Mouse (Mus musculus) intestine, embryonic 16.5 days (tissue): ENCODE measurements around the gene Hist3h2a. TPM values are rescaled to one million over a fixed set of nuclear protein-coding genes. Genes with fewer than 3 reads are reported as not detected.

Experiments
- ATAC-seq: fragments of 200-750 bp; cut with Nextera tagmentation; 2 replicates; pipeline ENCODE4 v1.8.0; 2017; ENCODE audit warnings: moderate TSS enrichment, moderate library complexity
- H3K27ac ChIP-seq: fragments of 300-500 bp; sonication (generic); 2 replicates; pipeline ENCODE4 v1.5.1; 2014; ENCODE audit warnings: mild to moderate bottlenecking, low read length
- H3K27me3 ChIP-seq: fragments of 300-500 bp; sonication (generic); replicated peaks from 2 replicates; pipeline ENCODE4 v1.6.1; 2014; ENCODE audit warnings: low read length, control low read depth, mixed read lengths; ENCODE audit not compliant: control insufficient read depth, insufficient read depth
- H3K36me3 ChIP-seq: fragments of 300-500 bp; sonication (generic); 2 replicates; pipeline ENCODE4 v1.6.1; 2014; ENCODE audit warnings: low read length, control low read depth; ENCODE audit not compliant: control insufficient read depth, insufficient read depth
- H3K4me1 ChIP-seq: fragments of 300-500 bp; sonication (generic); 2 replicates; pipeline ENCODE4 v1.6.1; 2014; ENCODE audit warnings: low read length, control low read depth, mixed read lengths; ENCODE audit not compliant: control insufficient read depth, insufficient read depth
- H3K4me2 ChIP-seq: fragments of 300-500 bp; sonication (generic); 2 replicates; pipeline ENCODE4 v1.6.1; 2014; ENCODE audit warnings: low read depth, low read length, control low read depth
- H3K4me3 ChIP-seq: fragments of 300-500 bp; sonication (generic); 2 replicates; pipeline ENCODE4 v1.5.1; 2014; ENCODE audit warnings: mild to moderate bottlenecking, low read length
- H3K9ac ChIP-seq: fragments of 300-500 bp; sonication (generic); 2 replicates; pipeline ENCODE4 v1.6.1; 2014; ENCODE audit warnings: low read depth, low read length
- H3K9me3 ChIP-seq: fragments of 300-500 bp; sonication (generic); 2 replicates; pipeline ENCODE4 v1.6.1; 2016; ENCODE audit warnings: low read length, control low read depth; ENCODE audit not compliant: control insufficient read depth
- WGBS: fragments of 180-500 bp; shearing (Covaris S2); extraction: QIAGEN DNeasy Blood & Tissue Kit; methylation state at CpG from one replicate; pipeline ENCODE4 v1.1.7; 2014; 5-methylcytosine and 5-hydroxymethylcytosine counted together
- microRNA-seq: library from miRNA; unstranded; fragments of <30 nt; microRNA quantifications from one replicate; pipeline ENCODE4, GENCODE M21; 2016
- polyA plus RNA-seq: library from polyadenylated mRNA; unstranded; fragments of >200 nt; fragmentation: Nextera tagmentation; extraction: Ambion mirVana; gene quantifications from 2 replicates; pipeline ENCODE4 v1.2.1, GENCODE M21; 2015

The Hist3h2a gene
- polyA plus RNA-seq, 1 experiment from 2014 or later, result 31.6 TPM

DNA sequence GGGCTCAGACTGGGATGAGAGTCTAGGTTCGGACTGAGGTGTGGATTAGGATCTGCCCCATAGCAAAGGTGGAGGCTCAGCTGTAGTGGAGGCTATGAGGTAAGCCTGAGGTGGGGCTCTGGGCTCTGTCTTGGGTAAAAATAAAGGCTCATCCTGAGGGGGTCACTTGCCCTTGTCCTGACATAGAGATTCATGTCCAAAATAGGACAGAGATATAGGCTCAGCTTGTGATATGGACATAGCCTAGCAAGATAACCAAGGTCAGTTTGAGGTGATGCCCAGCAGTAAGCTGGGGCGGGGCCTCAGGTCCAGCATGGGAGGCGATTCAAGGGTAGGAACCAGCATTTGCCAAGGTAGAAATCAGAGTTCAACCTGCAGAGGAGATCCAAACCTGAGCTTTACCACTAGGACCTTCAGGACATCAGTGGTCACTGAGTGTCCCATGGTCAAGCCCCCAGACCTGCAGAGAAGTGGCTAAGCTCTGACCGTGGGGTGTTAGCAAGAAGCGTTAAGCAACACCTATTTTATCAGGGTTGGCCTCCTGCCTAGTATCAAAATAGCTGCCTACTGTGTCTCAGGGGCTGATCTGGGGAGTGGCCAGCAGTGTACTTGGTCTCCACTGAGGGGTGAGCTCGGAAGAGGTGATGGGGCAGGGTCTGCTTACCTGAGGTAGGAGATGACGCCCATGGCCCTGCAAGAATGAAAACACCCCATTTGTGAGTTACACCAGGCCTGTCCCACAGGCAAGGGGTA is 48.0 kb downstream of the Hist3h2a start:
- no peaks in the 10 kb centered on the region for H3K27me3 ChIP-seq
- no peak for ATAC-seq
- no peak overlapping the region for H3K4me3 ChIP-seq
- no peak overlapping the region for H3K27ac ChIP-seq
- H3K36me3 ChIP-seq, result no peaks in the 10 kb centered on the region
- H3K4me2 ChIP-seq, result no peak overlapping the region
- H3K4me1 ChIP-seq, result no peaks in the 10 kb centered on the region; the same call in 1 of the 2 replicates
- WGBS, result 75% methylated on average over 7 of the region's 7 CpGs
- H3K9me3 ChIP-seq, result no peaks in the 10 kb centered on the region
- H3K9ac ChIP-seq, result no peak overlapping the region

Small RNA genes within 50 kb of the gene (microRNA-seq; reads per million reads assigned to microRNA genes)
- not detected for gene Gm44313

Other genes with a start within 250 kb of the Hist3h2a start
- not detected in 2 replicates for gene Olfr318, start 230.7 kb upstream of the Hist3h2a start, polyA plus RNA-seq
- gene Olfr317, start 215.5 kb upstream of the Hist3h2a start, polyA plus RNA-seq, result not detected in 2 replicates
- not detected in 2 replicates for gene Olfr316, start 202.0 kb upstream of the Hist3h2a start, polyA plus RNA-seq
- gene Olfr315, start 181.5 kb upstream of the Hist3h2a start, polyA plus RNA-seq, result not detected in 2 replicates
- gene Olfr314, start 171.7 kb upstream of the Hist3h2a start, polyA plus RNA-seq, result not detected in 2 replicates
- 8.5 and 10.4 TPM in 2 replicates for gene Fam183b, start 152.7 kb upstream of the Hist3h2a start, polyA plus RNA-seq
- not detected in 2 replicates for gene Olfr313, start 139.7 kb upstream of the Hist3h2a start, polyA plus RNA-seq
- not detected in 2 replicates for gene Olfr312, start 125.4 kb upstream of the Hist3h2a start, polyA plus RNA-seq
- gene Olfr311, start 115.4 kb upstream of the Hist3h2a start, polyA plus RNA-seq, result not detected in 2 replicates
- 5.2 and 5.6 TPM in 2 replicates for gene Gm12258, start 107.5 kb upstream of the Hist3h2a start, polyA plus RNA-seq
- gene 2810021J22Rik, start 87.5 kb upstream of the Hist3h2a start, polyA plus RNA-seq, result 5.2 and 5.3 TPM in 2 replicates
- 3.5 and 3.9 TPM in 2 replicates for gene Zfp39, start 50.5 kb upstream of the Hist3h2a start, polyA plus RNA-seq
- 0.16 and 0.40 TPM in 2 replicates for gene Btnl10, start 36.8 kb upstream of the Hist3h2a start, polyA plus RNA-seq
- 131 and 138 TPM in 2 replicates for gene Rnf187, start 15.8 kb upstream of the Hist3h2a start, polyA plus RNA-seq
- gene Hist3h2ba, start 5.8 kb upstream of the Hist3h2a start, polyA plus RNA-seq, result 34.7 and 40.9 TPM in 2 replicates
- 0.15 and 0.35 TPM in 2 replicates for gene Trim17, start within 50 bp of the Hist3h2a start, polyA plus RNA-seq
- gene Trim11, start 23.4 kb downstream of the Hist3h2a start, polyA plus RNA-seq, result 17.0 and 17.5 TPM in 2 replicates
- gene Obscn, start 181.7 kb downstream of the Hist3h2a start, polyA plus RNA-seq, result 0.89 and 1.0 TPM in 2 replicates
- 7.4 and 7.7 TPM in 2 replicates for gene Iba57, start 209.1 kb downstream of the Hist3h2a start, polyA plus RNA-seq
- gene Gjc2, start 228.5 kb downstream of the Hist3h2a start, polyA plus RNA-seq, result 0.81 and 1.4 TPM in 2 replicates
- 114 and 115 TPM in 2 replicates for gene Guk1, start 237.5 kb downstream of the Hist3h2a start, polyA plus RNA-seq
- gene Mrpl55, start 247.8 kb downstream of the Hist3h2a start, polyA plus RNA-seq, result 101 and 104 TPM in 2 replicates